ENCODE assay signal across 21 mouse cellular contexts in genomic region chr8:94389531-94389930, GRCm38 (mm10). TPM values are rescaled to one million over a fixed set of nuclear protein-coding genes. Genes with fewer than 3 reads are reported as not detected.
A peak's percentile ranks its signal among the peaks of the same experiment; 100 is the strongest.
DNase-seq lines count a peak whose midpoint lies in the region; ATAC-seq and TF ChIP-seq lines count a peak whose summit lies in the region.
"Had no signal": no experiment of that assay in that cellular context is flagged by ENCODE, and none has a peak within 500 bp of the region (broad histone marks: within the 10 kb centered on the region; RNA-seq: fewer than 3 reads in every experiment).

No protein-coding gene starts in this region.

- no peaks in the 10 kb centered on the region for H3K9me3 ChIP-seq in heart, embryonic 10.5 days
- no peaks in the 10 kb centered on the region for H3K9me3 ChIP-seq in liver, embryonic 16.5 days (replicated peaks; ENCODE audit: control insufficient read depth, low read length)
- H3K9me3 ChIP-seq in liver, postnatal 0 days (ENCODE audit: low read length): no peaks in the 10 kb centered on the region
- H3K9me3 ChIP-seq: forebrain, embryonic 10.5 days; hindbrain, embryonic 12.5 days; intestine, embryonic 15.5 days had no signal

- H3K4me1 ChIP-seq in heart, embryonic 10.5 days: peaks cover 18% of the 10 kb centered on the region
- H3K4me1 ChIP-seq in liver, embryonic 16.5 days (ENCODE audit: control insufficient read depth, low read depth, low read length): peaks cover 22% of the 10 kb centered on the region
- peaks cover 17% of the 10 kb centered on the region for H3K4me1 ChIP-seq in liver, postnatal 0 days (ENCODE audit: insufficient read depth)

- no peak overlapping the region for H3K4me3 ChIP-seq in heart, embryonic 10.5 days
- 0 out of 2 replicates have a peak overlapping the region, but pooled peaks have one; percentile 1 for H3K4me3 ChIP-seq in liver, embryonic 16.5 days (ENCODE audit: low read depth, low read length)
- peak overlapping the region; percentile 91 for H3K4me3 ChIP-seq in liver, postnatal 0 days (ENCODE audit: low read depth, low read length)
- H3K4me3 ChIP-seq: forebrain, embryonic 10.5 days; forebrain, embryonic 13.5 days; heart, adult 2 months; hindbrain, embryonic 12.5 days; intestine, embryonic 15.5 days had no signal

- no peak overlapping the region for H3K9ac ChIP-seq in liver, embryonic 16.5 days (ENCODE audit: low read depth, low read length)
- H3K9ac ChIP-seq in liver, postnatal 0 days (replicated peaks): peak overlapping the region; percentile 36
- H3K9ac ChIP-seq: forebrain, embryonic 13.5 days; hindbrain, embryonic 12.5 days; intestine, embryonic 15.5 days had no signal

- no peak overlapping the region for H3K27ac ChIP-seq in heart, embryonic 10.5 days
- no peak overlapping the region for H3K27ac ChIP-seq in liver, embryonic 16.5 days (ENCODE audit: low read length)
- H3K27ac ChIP-seq in liver, postnatal 0 days (ENCODE audit: low read depth): peak overlapping the region; percentile 99; the same call in 1 of the 2 replicates
- H3K27ac ChIP-seq: forebrain, embryonic 10.5 days; forebrain, embryonic 13.5 days; hindbrain, embryonic 12.5 days; intestine, embryonic 15.5 days had no signal

- no peak for TF ChIP-seq EP300 in liver, postnatal 0 days (IDR thresholded peaks at IDR 0.05; ENCODE audit: low read depth)

- peaks cover 53% of the 10 kb centered on the region for H3K36me3 ChIP-seq in heart, embryonic 10.5 days
- H3K36me3 ChIP-seq in liver, embryonic 16.5 days (ENCODE audit: control insufficient read depth, insufficient read depth): peaks cover 53% of the 10 kb centered on the region
- H3K36me3 ChIP-seq in liver, postnatal 0 days (replicated peaks; ENCODE audit: insufficient read depth, low read length): peaks cover 52% of the 10 kb centered on the region

- no peak for TF ChIP-seq CTCF in liver, postnatal 0 days (IDR thresholded peaks at IDR 0.05; ENCODE audit: low read depth)

- WGBS in heart, embryonic 10.5 days: 91% methylated on average over 6 of the region's 6 CpGs
- WGBS in liver, embryonic 16.5 days (ENCODE audit: insufficient replicate concordance): 80% methylated on average over 6 of the region's 6 CpGs
- WGBS in liver, postnatal 0 days (ENCODE audit: insufficient replicate concordance): 86% methylated on average over 6 of the region's 6 CpGs

- no peaks in the 10 kb centered on the region for H3K27me3 ChIP-seq in heart, embryonic 10.5 days (ENCODE audit: insufficient read depth, poor library complexity, severe bottlenecking)
- no peaks in the 10 kb centered on the region for H3K27me3 ChIP-seq in liver, embryonic 16.5 days (ENCODE audit: control insufficient read depth, insufficient read depth, low read depth, low read length)
- no peaks in the 10 kb centered on the region for H3K27me3 ChIP-seq in liver, postnatal 0 days (ENCODE audit: insufficient read depth, low read length)
- H3K27me3 ChIP-seq: forebrain, embryonic 13.5 days; hindbrain, embryonic 12.5 days; intestine, embryonic 15.5 days had no signal

- peak; percentile 74 for DNase-seq in heart, adult 11 months
- DNase-seq in heart, embryonic 10.5 days (ENCODE audit: low spot score): no peak
- no peak for DNase-seq in liver
- no peak for DNase-seq in liver, postnatal 0 days
- DNase-seq in cerebellum, postnatal 25 days: no peak
- DNase-seq: adrenal gland, adult 2 months; adrenal gland, postnatal 14 days; B cell, adult 2 months; cerebellum, adult 11-12 months; cerebellum, adult 8-10 months; cerebellum, postnatal 10 days; gastrocnemius, postnatal 25 days; heart, adult 2 months had no signal

- no peak for ATAC-seq in liver, embryonic 16.5 days (ENCODE audit: low read depth)
- ATAC-seq in liver, postnatal 0 days: no peak
- ATAC-seq: forebrain, embryonic 13.5 days; forebrain, embryonic 16.5 days; hindbrain, embryonic 16.5 days; intestine, embryonic 15.5 days had no signal

- peak overlapping the region; percentile 82; the same call in 1 of the 2 replicates for H3K4me2 ChIP-seq in liver, embryonic 16.5 days (ENCODE audit: low read depth, low read length)
- peak overlapping the region; percentile 86 for H3K4me2 ChIP-seq in liver, postnatal 0 days (ENCODE audit: low read depth, low read length)
- H3K4me2 ChIP-seq: forebrain, embryonic 13.5 days; heart, embryonic 11.5 days; hindbrain, embryonic 12.5 days; intestine, embryonic 15.5 days had no signal

RNA-seq across cellular contexts. Expression of gene Herpud1, which starts 3.3 kb away (rescaled TPM):
- polyA plus RNA-seq in heart, embryonic 10.5 days (2016; fragmentation: Nextera tagmentation; extraction: Ambion mirVana): 75.5 and 90.8 TPM in 2 replicates
- 197 and 219 TPM in 2 replicates for polyA plus RNA-seq in liver, embryonic 16.5 days (2015; fragmentation: Nextera tagmentation; extraction: Ambion mirVana)
- polyA plus RNA-seq in liver, postnatal 0 days (2015; fragmentation: Nextera tagmentation; extraction: Ambion mirVana): 250 and 269 TPM in 2 replicates

RNA-seq across cellular contexts. Expression of gene Nlrc5, which starts 44.6 kb away (rescaled TPM):
- not detected in 2 replicates for polyA plus RNA-seq in heart, embryonic 10.5 days (2016; fragmentation: Nextera tagmentation; extraction: Ambion mirVana)
- 0.19 and 0.47 TPM in 2 replicates for polyA plus RNA-seq in liver, embryonic 16.5 days (2015; fragmentation: Nextera tagmentation; extraction: Ambion mirVana)
- 0.82 and 1.3 TPM in 2 replicates for polyA plus RNA-seq in liver, postnatal 0 days (2015; fragmentation: Nextera tagmentation; extraction: Ambion mirVana)
- polyA plus RNA-seq: heart, embryonic 11.5 days had no signal
